Mouse (Mus musculus): ENCODE data around the gene Tsen34. TPM values are rescaled to one million over a fixed set of nuclear protein-coding genes. Genes with fewer than 3 reads are reported as not detected.
"Not testable (repeated sequence)": the region's sequence is repeated elsewhere in the genome, so short reads cannot be mapped to it uniquely, and the experiment has no call there.

Gene Tsen34
- polyA plus RNA-seq, 1 experiment from 2014 or later, result 275 TPM

- Histone ChIP-seq H3K4me1 (peaks cover 16% of the 10 kb centered on the region), H3K4me3 (replicated peaks) (peak within 1 kb of the TSS; percentile 72), H3K9me3 (replicated peaks) (no peaks in the 10 kb centered on the region), H3K27ac (replicated peaks) (peak within 1 kb of the TSS; percentile 97), H3K9ac (peak within 1 kb of the TSS; percentile 88), H3K27me3 (no peaks in the 10 kb centered on the region), H3K36me3 (peaks cover 29% of the 10 kb centered on the region), H3K4me2 (replicated peaks) (peak within 1 kb of the TSS; percentile 87)
- ATAC-seq (ENCODE audit: insufficient number of reproducible peaks, low FRiP score, low TSS enrichment, low read depth), result peak; percentile 92
- WGBS, result under 1% methylated on average over 55 of the region's 55 CpGs
Observed at GRCm38 (mm10) chr7:3692987-3693808, 535 bp downstream of the Tsen34 start, which contains the start of gene Mboat7. Gene Mboat7, minus strand, starts transcription at chr7:3693523.

- H3K36me3 ChIP-seq, result peaks cover 32% of the 10 kb centered on the region
- WGBS, result 0% methylated on average over 18 of the region's 18 CpGs
- H3K27me3 ChIP-seq, result no peaks in the 10 kb centered on the region
- H3K9me3 ChIP-seq (replicated peaks), result no peaks in the 10 kb centered on the region
- H3K4me2 ChIP-seq (replicated peaks), result peak overlapping the region; percentile 87
- H3K9ac ChIP-seq, result peak overlapping the region; percentile 52
- ATAC-seq (ENCODE audit: insufficient number of reproducible peaks, low FRiP score, low TSS enrichment, low read depth), result no peak
- peak overlapping the region; percentile 72 for H3K4me3 ChIP-seq (replicated peaks)
- H3K27ac ChIP-seq (replicated peaks), result peak overlapping the region; percentile 97
- peaks cover 16% of the 10 kb centered on the region for H3K4me1 ChIP-seq
Observed at GRCm38 (mm10) chr7:3693809-3694075, 1.1 kb downstream of the Tsen34 start.

- ATAC-seq (ENCODE audit: insufficient number of reproducible peaks, low FRiP score, low TSS enrichment, low read depth), result peak; percentile 70
- H3K4me1 ChIP-seq, result peaks cover 16% of the 10 kb centered on the region
- H3K9me3 ChIP-seq (replicated peaks), result no peaks in the 10 kb centered on the region
- H3K9ac ChIP-seq, result peak overlapping the region; percentile 69
- under 1% methylated on average over 52 of the region's 55 CpGs for WGBS
- no peaks in the 10 kb centered on the region for H3K27me3 ChIP-seq
- H3K4me2 ChIP-seq (replicated peaks), result peak overlapping the region; percentile 87
- peak overlapping the region; percentile 97 for H3K27ac ChIP-seq (replicated peaks)
- peaks cover 33% of the 10 kb centered on the region for H3K36me3 ChIP-seq
- peak overlapping the region; percentile 72 for H3K4me3 ChIP-seq (replicated peaks)
Observed at GRCm38 (mm10) chr7:3694076-3694948, 1.6 kb downstream of the Tsen34 start.

GRCm38 (mm10) chr7:3694949-3695305 lies 2.3 kb downstream of the Tsen34 start:
- Histone ChIP-seq H3K4me2 (replicated peaks) (peak overlapping the region; percentile 87), H3K4me1 (peaks cover 16% of the 10 kb centered on the region), H3K9ac (peak overlapping the region; percentile 69), H3K4me3 (replicated peaks) (peak overlapping the region; percentile 72), H3K27ac (replicated peaks) (peak overlapping the region; percentile 97), H3K36me3 (peaks cover 36% of the 10 kb centered on the region)
- ATAC-seq (ENCODE audit: insufficient number of reproducible peaks, low FRiP score, low TSS enrichment, low read depth); H3K27me3 ChIP-seq; H3K9me3 ChIP-seq (replicated peaks): not testable (repeated sequence)
- WGBS, result 3% methylated on average over 9 of the region's 9 CpGs

- WGBS, result 91% methylated on average over 6 of the region's 6 CpGs
- Histone ChIP-seq H3K27me3 (no peaks in the 10 kb centered on the region), H3K4me2 (replicated peaks) (no peak overlapping the region), H3K9ac (no peak overlapping the region), H3K9me3 (replicated peaks) (no peaks in the 10 kb centered on the region), H3K4me1 (peaks cover 9% of the 10 kb centered on the region), H3K36me3 (peaks cover 49% of the 10 kb centered on the region), H3K27ac (replicated peaks) (no peak overlapping the region), H3K4me3 (replicated peaks) (no peak overlapping the region)
- no peak for ATAC-seq (ENCODE audit: insufficient number of reproducible peaks, low FRiP score, low TSS enrichment, low read depth)
Observed at GRCm38 (mm10) chr7:3698471-3698870, 5.8 kb downstream of the Tsen34 start.

- 20% methylated on average over 6 of the region's 6 CpGs for WGBS
- peak overlapping the region; percentile 35 for H3K9ac ChIP-seq
- H3K4me2 ChIP-seq (replicated peaks), result peak overlapping the region; percentile 65
- peaks cover 12% of the 10 kb centered on the region for H3K4me1 ChIP-seq
- H3K36me3 ChIP-seq, result peaks cover 60% of the 10 kb centered on the region
- ATAC-seq (ENCODE audit: insufficient number of reproducible peaks, low FRiP score, low TSS enrichment, low read depth), result peak; percentile 44
- H3K27me3 ChIP-seq, result no peaks in the 10 kb centered on the region
- H3K27ac ChIP-seq (replicated peaks), result peak overlapping the region; percentile 97
- no peaks in the 10 kb centered on the region for H3K9me3 ChIP-seq (replicated peaks)
- peak overlapping the region; percentile 76 for H3K4me3 ChIP-seq (replicated peaks)
Observed at GRCm38 (mm10) chr7:3703148-3703878, 10.7 kb downstream of the Tsen34 start.

GRCm38 (mm10) chr7:3703879-3704441 lies 11.3 kb downstream of the Tsen34 start, which contains the start of gene Rps9:
Gene Rps9, plus strand, starts transcription at chr7:3703993.
- WGBS, result under 1% methylated on average over 42 of the region's 42 CpGs
- Histone ChIP-seq H3K4me2 (replicated peaks) (peak within 1 kb of the TSS; percentile 65), H3K27ac (replicated peaks) (peak within 1 kb of the TSS; percentile 97), H3K27me3 (no peaks in the 10 kb centered on the region), H3K4me1 (peaks cover 12% of the 10 kb centered on the region), H3K9me3 (replicated peaks) (no peaks in the 10 kb centered on the region), H3K9ac (peak within 1 kb of the TSS; percentile 86), H3K4me3 (replicated peaks) (peak within 1 kb of the TSS; percentile 76), H3K36me3 (peaks cover 55% of the 10 kb centered on the region)
- ATAC-seq (ENCODE audit: insufficient number of reproducible peaks, low FRiP score, low TSS enrichment, low read depth), result peak; percentile 92

- 0 out of 2 replicates have a peak, but pooled peaks have one; percentile 13 for ATAC-seq (ENCODE audit: insufficient number of reproducible peaks, low FRiP score, low TSS enrichment, low read depth)
- under 1% methylated on average over 20 of the region's 20 CpGs for WGBS
Observed at GRCm38 (mm10) chr7:3704475-3704874, 11.8 kb downstream of the Tsen34 start.

GRCm38 (mm10) chr7:3705461-3705860 lies 12.8 kb downstream of the Tsen34 start:
- Histone ChIP-seq H3K36me3 (peaks cover 40% of the 10 kb centered on the region), H3K4me1 (peaks cover 12% of the 10 kb centered on the region), H3K9ac (peak overlapping the region; percentile 86), H3K4me2 (replicated peaks) (peak overlapping the region; percentile 65), H3K4me3 (replicated peaks) (peak overlapping the region; percentile 76)
- not testable (repeated sequence) for H3K27me3 ChIP-seq; ATAC-seq (ENCODE audit: insufficient number of reproducible peaks, low FRiP score, low TSS enrichment, low read depth); H3K27ac ChIP-seq (replicated peaks); H3K9me3 ChIP-seq (replicated peaks)
- 2% methylated on average over 7 of the region's 7 CpGs for WGBS

More at GRCm38 (mm10) chr7:3704475-3704874, 11.8 kb downstream of the Tsen34 start:
- peak overlapping the region; percentile 65 for H3K4me2 ChIP-seq (replicated peaks)
- no peaks in the 10 kb centered on the region for H3K27me3 ChIP-seq
- peaks cover 12% of the 10 kb centered on the region for H3K4me1 ChIP-seq
- peaks cover 50% of the 10 kb centered on the region for H3K36me3 ChIP-seq
- no peaks in the 10 kb centered on the region for H3K9me3 ChIP-seq (replicated peaks)
- H3K9ac ChIP-seq, result peak overlapping the region; percentile 86
- H3K4me3 ChIP-seq (replicated peaks), result peak overlapping the region; percentile 76
- H3K27ac ChIP-seq (replicated peaks), result peak overlapping the region; percentile 97

GRCm38 (mm10) chr7:3705911-3706310 lies 13.2 kb downstream of the Tsen34 start:
- 23% methylated on average over 6 of the region's 6 CpGs for WGBS
- Histone ChIP-seq H3K27me3 (no peaks in the 10 kb centered on the region), H3K4me3 (replicated peaks) (peak overlapping the region; percentile 76), H3K36me3 (peaks cover 37% of the 10 kb centered on the region), H3K9ac (peak overlapping the region; percentile 86; the same call in 1 of the 2 replicates), H3K4me1 (peaks cover 12% of the 10 kb centered on the region), H3K9me3 (replicated peaks) (no peaks in the 10 kb centered on the region), H3K27ac (replicated peaks) (no peak overlapping the region; the same call in 1 of the 2 replicates), H3K4me2 (replicated peaks) (peak overlapping the region; percentile 65)
- no peak for ATAC-seq (ENCODE audit: insufficient number of reproducible peaks, low FRiP score, low TSS enrichment, low read depth)

Data from embryonic facial prominence, embryonic 15.5 days (tissue).